Mouse (Mus musculus): ENCODE data around the gene Atg4c.

DNA sequence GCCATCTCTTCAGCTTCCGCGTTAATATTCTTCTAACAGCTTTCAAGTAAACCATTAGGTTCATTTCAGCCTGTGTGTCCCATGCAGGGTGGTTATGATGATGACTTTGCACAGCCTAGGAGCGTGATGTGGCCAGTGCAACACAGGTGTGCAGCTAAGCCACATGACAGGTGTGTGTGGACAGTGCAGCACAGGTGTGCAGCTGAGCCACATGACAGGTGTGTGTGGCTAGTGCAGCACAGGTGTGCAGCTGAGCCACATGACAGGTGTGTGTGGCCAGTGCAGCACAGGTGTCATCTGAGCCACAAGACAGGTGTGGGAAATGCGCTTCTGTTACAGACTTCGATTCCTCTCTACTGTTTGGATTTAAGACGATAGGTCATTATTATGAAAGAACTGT lies 12.0 kb downstream of the Atg4c start:
- TF ChIP-seq EP300 (IDR thresholded peaks at IDR 0.05; ENCODE audit: low read depth), result no peak
- TF ChIP-seq CTCF (IDR thresholded peaks at IDR 0.05; ENCODE audit: low read depth), result no peak
